ENCODE assay signal across 9 mouse cellular contexts in genomic region chr9:51951337-51951736, GRCm38 (mm10). TPM values are rescaled to one million over a fixed set of nuclear protein-coding genes. Genes with fewer than 3 reads are reported as not detected.
DNase-seq lines count a peak whose midpoint lies in the region; ATAC-seq and TF ChIP-seq lines count a peak whose summit lies in the region.
"Had no signal": no experiment of that assay in that cellular context is flagged by ENCODE, and none has a peak within 500 bp of the region (broad histone marks: within the 10 kb centered on the region; RNA-seq: fewer than 3 reads in every experiment).

No protein-coding gene starts in this region.

- no peaks in the 10 kb centered on the region; the same call in 1 of the 2 replicates for H3K79me2 ChIP-seq in heart, adult 2 months (replicated peaks; ENCODE audit: control insufficient read depth, insufficient read depth, low read length)

- no peak overlapping the region for H3K4me2 ChIP-seq in heart, embryonic 11.5 days
- H3K4me2 ChIP-seq: midbrain, embryonic 12.5 days had no signal

- TF ChIP-seq CTCF in heart, adult 2 months (IDR thresholded peaks at IDR 0.05): peak; percentile 69
- TF ChIP-seq CTCF in lung, adult 2 months (IDR thresholded peaks at IDR 0.05; ENCODE audit: insufficient read depth, low read length): peak; percentile 21; the same call in 1 of the 2 replicates

- no peak for TF ChIP-seq POLR2A in heart, adult 2 months (IDR thresholded peaks at IDR 0.05; ENCODE audit: insufficient read depth, low read depth, low read length)
- TF ChIP-seq POLR2A in lung, adult 2 months (IDR thresholded peaks at IDR 0.05; ENCODE audit: borderline replicate concordance, extremely low read depth, low read depth, low read length): no peak

- no peak overlapping the region for H3K27ac ChIP-seq in heart, adult 2 months
- H3K27ac ChIP-seq in heart, embryonic 11.5 days (ENCODE audit: low read depth, low read length): no peak overlapping the region
- H3K27ac ChIP-seq: midbrain, embryonic 12.5 days had no signal

- no peaks in the 10 kb centered on the region for H3K9me3 ChIP-seq in heart, embryonic 11.5 days (replicated peaks; ENCODE audit: control insufficient read depth, low read length)
- H3K9me3 ChIP-seq: midbrain, embryonic 12.5 days had no signal

- ATAC-seq in heart, embryonic 11.5 days (replicated peaks; ENCODE audit: insufficient number of reproducible peaks, low FRiP score, low TSS enrichment): no peak

- DNase-seq in heart, adult 2 months: no peak
- DNase-seq in lung, adult 2 months: no peak
- no peak for DNase-seq in lung, postnatal 25 days (ENCODE audit: low spot score)
- DNase-seq in brain, adult 2 months (ENCODE audit: low read depth, low spot score): peak; percentile 56
- DNase-seq in right cerebral cortex, postnatal 10 days (ENCODE audit: low spot score in 2 of 2): peak; percentile 51 to 65
- DNase-seq in testis, postnatal 10 days (ENCODE audit: low spot score): no peak
- no peak for DNase-seq in urinary bladder, postnatal 14 days (ENCODE audit: low spot score)

- peaks cover 27% of the 10 kb centered on the region for H3K36me3 ChIP-seq in heart, adult 2 months (ENCODE audit: control insufficient read depth, insufficient read depth, low read length)
- H3K36me3 ChIP-seq in heart, embryonic 11.5 days (ENCODE audit: control insufficient read depth, insufficient read depth, low read length): peaks cover 4% of the 10 kb centered on the region; the same call in 1 of the 2 replicates

- intact Hi-C loops in heart, adult 2 months (cut with DNase I): no loop called here

- H3K4me1 ChIP-seq in heart, adult 2 months (ENCODE audit: control insufficient read depth, insufficient read depth, low read length): no peaks in the 10 kb centered on the region; the same call in 1 of the 2 replicates
- no peaks in the 10 kb centered on the region for H3K4me1 ChIP-seq in heart, embryonic 11.5 days (ENCODE audit: control insufficient read depth, insufficient read depth, low read length)
- no peaks in the 10 kb centered on the region; the same call in 1 of the 2 replicates for H3K4me1 ChIP-seq in lung, adult 2 months (ENCODE audit: control insufficient read depth, insufficient read depth, low read length)
- H3K4me1 ChIP-seq: midbrain, embryonic 12.5 days had no signal

- TF ChIP-seq EP300 in heart, adult 2 months (IDR thresholded peaks at IDR 0.05; ENCODE audit: insufficient read depth, low read depth, low read length): no peak

- H3K27me3 ChIP-seq in heart, adult 2 months (ENCODE audit: control insufficient read depth, insufficient read depth, low read length): no peaks in the 10 kb centered on the region
- no peaks in the 10 kb centered on the region for H3K27me3 ChIP-seq in heart, embryonic 11.5 days (ENCODE audit: control insufficient read depth, insufficient read depth, low read length)
- H3K27me3 ChIP-seq: midbrain, embryonic 12.5 days had no signal

- 71% methylated on average over 2 of the region's 2 CpGs for WGBS in heart, adult 2 months
- WGBS in heart, embryonic 11.5 days (ENCODE audit: insufficient replicate concordance): 64% methylated on average over 2 of the region's 2 CpGs
- 62% methylated on average over 2 of the region's 2 CpGs for WGBS in lung, adult 2 months

- H3K9ac ChIP-seq in heart, adult 2 months (ENCODE audit: low read depth, low read length): no peak overlapping the region
- H3K9ac ChIP-seq in heart, embryonic 11.5 days (ENCODE audit: low read depth, low read length): no peak overlapping the region
- H3K9ac ChIP-seq: midbrain, embryonic 12.5 days had no signal

- no peak overlapping the region for H3K4me3 ChIP-seq in heart, adult 2 months
- no peak overlapping the region for H3K4me3 ChIP-seq in heart, embryonic 11.5 days (ENCODE audit: low read depth, low read length)
- H3K4me3 ChIP-seq in lung, adult 2 months (replicated peaks; ENCODE audit: extremely low read depth, low read depth, low read length): no peak overlapping the region
- H3K4me3 ChIP-seq: midbrain, embryonic 12.5 days had no signal

RNA-seq across cellular contexts. Expression of gene Fdx1, which starts 12.0 kb away (rescaled TPM):
- total RNA-seq in heart, adult 2 months (2021): 100 to 1,000 TPM in 1 of 2 experiments, 10 to 100 TPM in 1; 90.9 to 113 TPM
- polyA plus RNA-seq in heart, adult 2 months (2012; rRNA removed): 82.0 and 84.3 TPM in 2 replicates
- 82.5 and 84.3 TPM in 2 replicates for polyA plus RNA-seq in heart, embryonic 11.5 days (2014; fragmentation: Nextera tagmentation; extraction: Ambion mirVana)
- 106 and 178 TPM in 2 replicates for polyA plus RNA-seq in lung, adult 2 months (2012; rRNA removed)

Comparison
In these comparisons a context has a peak if more than half of its experiments do, and no peak if none do; other contexts are left out.
1. DNase-seq: peak in brain, adult 2 months (single experiment) and right cerebral cortex, postnatal 10 days (2 of 2); none in heart, adult 2 months (0 of 2), lung, adult 2 months (single experiment), lung, postnatal 25 days (single experiment), testis, postnatal 10 days (single experiment) and urinary bladder, postnatal 14 days (single experiment).